Mouse (Mus musculus): Measurements from ENCODE around the gene Fam155a.
A peak's percentile ranks its signal among the peaks of the same experiment; 100 is the strongest.
"Not testable (repeated sequence)": the region's sequence is repeated elsewhere in the genome, so short reads cannot be mapped to it uniquely, and the experiment has no call there.

Gene Fam155a

DNA sequence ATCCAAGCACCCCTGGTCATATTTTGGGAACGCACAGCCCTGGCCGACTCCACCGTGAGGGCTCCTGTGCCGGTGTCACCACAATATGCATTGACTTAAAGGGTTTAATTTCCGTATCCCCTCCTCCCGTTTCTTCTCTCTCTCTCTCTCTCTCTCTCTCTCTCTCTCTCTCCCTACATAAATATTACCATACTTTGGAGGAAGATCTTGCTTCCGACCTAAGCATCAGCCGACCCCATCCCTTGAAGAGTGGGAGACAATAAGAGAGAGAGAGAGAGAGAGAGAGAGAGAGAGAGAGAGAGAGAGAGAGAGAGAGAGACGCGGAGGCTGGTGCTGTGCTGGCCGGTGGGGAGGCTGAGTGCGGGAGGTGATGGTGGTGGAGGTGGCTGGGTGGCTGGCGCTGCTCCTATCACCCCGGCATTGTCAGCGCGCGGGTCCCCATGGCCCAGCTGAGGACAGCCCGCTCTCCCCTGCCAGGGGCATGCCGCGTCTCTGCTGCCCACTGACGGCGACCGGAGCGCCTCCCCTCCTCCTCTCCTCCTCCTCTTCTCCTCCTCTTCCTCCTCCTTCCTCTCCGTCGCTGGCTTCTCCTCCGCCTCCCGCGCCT, at the start of gene Fam155a:
Gene Fam155a (minus strand): TSS at position 163 of the 607 bp plus-strand sequence.
- DNase-seq = no peak

DNA sequence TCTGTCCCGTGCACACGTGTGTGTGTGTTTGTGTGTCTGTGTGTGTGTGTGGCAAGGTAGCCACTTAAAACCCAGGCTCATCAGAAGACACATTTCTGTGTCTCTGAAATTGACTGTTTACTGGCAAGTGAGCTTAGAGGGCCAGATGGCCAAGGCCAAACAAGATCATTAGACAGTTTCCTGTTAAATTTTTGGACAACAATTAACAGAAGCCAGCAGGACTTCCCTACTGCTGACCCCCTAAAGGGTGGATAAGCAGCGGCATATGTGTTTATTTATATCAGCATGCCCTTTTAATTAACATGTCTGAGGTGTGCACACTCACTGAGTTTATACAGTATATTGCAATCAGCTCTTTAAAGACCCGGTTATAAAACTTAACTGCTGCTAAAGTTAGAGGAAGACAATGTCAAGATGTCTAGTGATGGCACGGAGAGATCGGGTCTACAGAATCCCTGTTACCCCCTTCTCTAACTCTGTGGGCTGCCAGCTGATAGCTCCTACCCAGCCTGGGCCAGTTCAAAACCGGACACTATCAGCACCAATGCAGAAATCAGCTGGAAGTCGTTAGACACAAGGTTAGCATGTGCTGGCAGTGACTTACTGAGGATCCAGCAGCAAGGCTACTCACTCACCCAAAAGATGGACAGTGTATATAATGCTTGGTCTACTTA, 42.4 kb upstream of the Fam155a start:
- no peak for DNase-seq

DNA sequence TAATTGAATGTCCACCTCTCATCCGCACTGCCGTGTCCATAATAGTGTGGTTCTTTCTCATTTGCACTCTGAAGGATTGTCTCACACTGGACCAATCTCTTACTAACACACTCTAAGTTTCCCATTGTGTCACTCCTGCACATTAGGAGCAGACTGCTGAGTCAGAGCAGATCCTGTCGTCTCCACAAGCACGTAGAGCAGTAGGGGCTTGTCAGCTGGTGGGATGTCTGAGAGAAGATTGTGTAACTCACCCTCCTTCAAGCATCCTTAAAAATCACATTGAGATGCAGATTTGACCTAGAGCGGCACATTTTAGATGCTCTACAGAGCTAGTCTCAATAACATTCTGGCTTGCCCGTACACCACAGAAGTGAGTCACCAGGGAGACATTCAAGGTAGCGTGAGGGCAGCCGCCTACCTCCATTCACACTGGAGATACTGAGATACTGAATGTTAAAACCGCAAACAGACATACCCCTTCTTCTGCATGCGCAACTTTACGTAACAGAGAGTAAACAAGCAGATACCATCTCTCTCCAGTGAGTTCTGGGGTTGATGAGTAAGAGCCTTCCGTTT, 40.1 kb upstream of the Fam155a start:
- DNase-seq = no peak

DNA sequence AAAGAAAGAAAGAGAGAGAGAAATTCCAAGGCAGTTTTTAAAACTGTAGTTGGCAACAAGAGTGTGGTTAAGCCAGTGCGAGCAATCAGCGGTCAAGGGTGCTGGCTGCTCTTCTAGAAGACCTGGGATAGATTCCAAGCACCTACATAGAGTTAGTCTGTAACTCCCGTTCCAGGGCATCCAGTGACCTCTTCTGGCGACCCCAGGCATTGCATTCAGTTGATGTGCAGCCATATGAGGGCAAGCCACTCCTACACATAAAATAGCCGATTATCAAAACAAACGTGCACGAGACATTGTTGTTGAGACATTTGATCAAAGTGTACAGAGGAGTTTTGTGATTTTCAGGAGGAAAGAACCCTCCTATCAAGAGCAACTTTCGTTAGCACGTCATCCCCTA, 37.6 kb upstream of the Fam155a start:
- DNase-seq = peak; percentile 9

DNA sequence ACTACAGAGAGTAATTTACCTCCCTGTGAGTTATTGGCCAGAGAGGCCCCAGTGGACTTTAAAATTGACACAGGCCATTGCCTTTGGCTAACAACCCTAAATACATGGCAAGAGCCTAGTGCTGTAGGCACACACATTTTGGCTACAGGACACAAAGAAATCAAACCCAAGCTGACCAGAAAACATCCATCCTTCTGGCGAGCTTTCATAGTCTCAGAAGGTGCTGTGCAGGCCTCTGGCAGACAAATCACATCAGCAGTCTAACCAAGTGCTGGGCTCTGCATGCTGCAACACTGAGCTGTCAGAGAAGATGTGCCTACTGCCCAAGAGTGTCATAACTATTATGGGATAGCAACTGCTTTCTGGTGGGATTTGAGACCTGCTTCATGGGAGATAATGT, 34.7 kb upstream of the Fam155a start:
- no peak for DNase-seq

DNA sequence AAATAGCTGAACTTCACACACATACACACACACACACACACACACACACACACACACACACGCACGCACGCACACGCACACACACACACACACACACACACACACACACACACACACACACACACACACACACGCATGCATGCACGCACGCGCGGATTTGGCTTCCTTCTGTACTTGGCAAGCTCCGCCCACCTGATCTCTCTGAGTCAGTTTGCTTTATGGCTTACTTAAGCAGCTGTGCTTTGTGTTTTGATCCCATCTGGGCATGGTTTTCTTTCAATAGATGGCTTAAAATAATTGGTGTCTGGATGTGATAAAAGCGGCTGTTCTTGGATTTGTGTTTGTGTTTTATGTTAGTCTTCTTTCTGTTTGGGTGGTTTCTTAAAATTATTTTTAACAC, 29.4 kb upstream of the Fam155a start:
- not testable (repeated sequence) for DNase-seq

DNA sequence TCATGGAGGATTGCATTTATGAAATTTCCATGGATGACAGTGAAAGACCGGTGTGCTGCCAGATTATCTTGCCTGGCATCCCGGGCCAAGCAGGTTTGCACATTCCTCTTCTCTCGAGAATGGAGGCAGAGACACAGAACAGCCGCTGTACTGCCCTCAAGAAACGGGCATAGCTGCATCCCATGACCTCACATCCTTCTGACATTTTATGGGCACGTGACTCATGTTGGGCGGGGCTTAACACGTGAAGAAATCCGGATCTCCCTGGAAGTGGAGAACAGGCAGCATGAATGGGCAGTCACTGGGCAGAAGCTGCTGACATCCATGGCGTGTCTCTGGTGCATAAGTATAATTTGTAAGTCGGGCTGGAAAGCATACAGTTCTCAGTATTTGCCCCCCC, 29.0 kb upstream of the Fam155a start:
- DNase-seq = no peak

DNA sequence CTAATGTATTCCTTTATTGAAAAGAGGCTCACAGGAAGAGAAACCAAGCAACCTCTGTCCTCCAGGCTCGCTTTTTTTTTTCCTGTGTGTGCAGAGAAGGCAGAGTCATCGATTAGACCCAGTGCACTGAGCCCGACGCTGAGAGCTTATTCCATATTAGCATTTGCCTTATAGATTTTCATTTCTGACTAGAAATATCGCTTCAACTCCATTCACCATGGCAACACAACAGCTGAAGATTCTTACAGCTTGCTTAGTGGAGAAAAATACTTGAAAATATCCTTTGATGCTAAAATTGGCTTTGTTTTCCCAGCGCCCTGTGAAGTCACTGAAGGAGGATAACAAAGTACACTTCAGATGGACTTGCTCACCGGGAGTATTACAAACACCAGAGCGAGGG, 26.6 kb upstream of the Fam155a start:
- no peak for DNase-seq

DNA sequence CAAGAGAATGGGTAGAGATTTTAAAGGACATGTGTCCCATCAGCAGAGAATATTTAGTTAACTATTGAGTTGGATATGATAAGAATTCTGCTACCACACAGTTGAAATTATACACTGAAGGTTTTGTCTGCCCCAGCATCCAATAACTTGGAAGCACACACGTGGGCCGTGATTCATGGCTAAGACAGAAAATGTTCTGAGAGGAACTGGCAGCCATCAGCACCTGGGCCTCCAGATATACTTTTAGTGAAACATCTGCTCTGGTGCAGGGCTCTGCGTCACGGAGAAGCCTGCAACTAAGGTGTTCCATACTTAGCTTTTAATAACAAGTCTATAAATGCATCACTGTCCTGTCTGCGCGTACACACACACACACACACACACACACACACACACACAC, 24.8 kb upstream of the Fam155a start:
- DNase-seq = no peak

DNA sequence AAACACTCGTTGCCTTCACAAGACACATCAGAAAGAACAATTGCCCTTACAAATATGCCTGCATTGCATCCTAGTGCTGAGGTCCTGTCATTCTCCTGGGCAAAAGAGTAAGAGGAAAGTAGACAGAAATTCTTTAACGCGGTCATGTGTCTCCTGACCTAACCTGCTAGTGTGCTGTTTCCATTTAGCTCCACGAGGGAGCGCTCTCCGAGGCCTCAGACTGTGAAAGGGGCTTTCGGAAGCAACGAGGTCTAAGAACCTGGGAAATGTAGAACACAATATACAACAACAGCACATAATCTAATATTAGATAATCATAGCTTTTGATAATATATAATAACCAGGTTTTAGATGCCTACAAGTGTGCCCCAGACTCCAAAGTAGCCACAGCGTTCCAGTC, 22.4 kb upstream of the Fam155a start:
- no peak for DNase-seq

DNA sequence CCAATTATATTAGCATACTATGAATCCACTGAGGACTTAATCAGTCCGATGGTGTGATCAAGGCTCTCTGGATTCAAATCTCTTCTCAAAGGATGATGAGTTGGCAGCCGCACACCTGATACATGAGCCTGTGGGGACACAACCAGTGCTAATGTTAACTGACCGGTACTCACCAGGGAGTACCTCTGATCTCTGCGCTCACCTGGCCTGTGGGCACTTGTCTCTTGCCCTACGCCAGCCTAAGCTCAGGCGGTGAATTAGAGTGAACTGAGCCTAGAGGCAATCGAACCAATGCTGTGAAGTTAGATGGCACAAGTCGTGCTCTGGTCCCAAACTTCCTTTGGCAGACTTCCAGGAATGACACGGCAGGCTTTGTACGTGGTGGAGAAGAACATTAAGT, 9.4 kb upstream of the Fam155a start:
- DNase-seq = no peak

DNA sequence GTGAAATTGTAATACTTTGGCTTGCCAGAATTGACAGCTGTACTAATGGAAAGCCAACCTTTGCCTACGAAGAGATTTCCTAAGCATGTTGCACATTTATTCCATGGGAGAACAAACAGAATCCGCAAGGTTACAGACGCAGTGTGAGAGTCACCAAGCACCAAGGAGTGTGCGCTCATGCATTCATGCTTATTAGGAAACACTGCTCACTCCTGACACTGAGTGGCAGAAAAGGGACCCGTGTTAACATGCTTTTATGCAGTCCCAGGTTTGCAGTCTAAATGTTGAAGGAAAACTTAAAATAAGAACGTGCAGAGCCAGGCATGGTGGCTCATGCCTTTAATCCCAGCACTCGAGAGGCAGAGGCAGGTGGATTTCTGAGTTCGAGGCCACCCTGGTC, 7.2 kb upstream of the Fam155a start:
- DNase-seq = no peak

DNA sequence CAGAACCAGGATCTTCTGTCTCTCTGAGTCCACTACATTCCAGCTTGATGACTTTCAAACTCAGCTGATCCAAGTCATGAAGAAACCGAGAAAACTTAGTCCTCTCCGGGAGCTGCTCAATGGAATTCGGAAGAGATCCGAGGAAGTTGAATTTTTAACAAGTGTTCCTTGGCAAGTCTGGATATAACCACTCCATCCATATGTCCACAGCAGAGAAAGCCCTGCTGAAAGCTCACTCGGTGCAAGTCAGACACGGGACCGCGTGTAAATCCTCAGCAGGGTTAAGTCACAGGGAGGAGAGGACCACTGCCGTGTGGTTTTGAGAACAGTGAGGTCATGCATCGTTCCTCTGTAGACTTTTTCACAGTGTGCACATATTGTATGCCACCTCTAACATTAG, 5.9 kb upstream of the Fam155a start:
- DNase-seq = no peak

DNA sequence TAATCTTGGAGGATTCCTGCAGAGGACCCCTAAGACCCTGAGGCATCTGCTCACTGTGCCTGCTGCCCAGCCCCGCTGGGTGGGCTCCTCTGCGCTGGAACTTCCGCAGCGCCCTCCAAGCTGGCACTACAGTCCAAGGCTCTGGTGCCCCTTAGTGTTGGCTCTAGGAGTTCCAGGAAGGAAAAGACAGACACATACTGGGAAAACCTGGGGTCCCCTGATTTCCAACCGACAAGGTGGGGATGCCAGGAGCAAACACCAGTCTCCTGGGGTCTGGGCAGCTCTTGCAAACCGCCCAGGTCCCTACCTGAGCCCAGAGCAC, 1.5 kb upstream of the Fam155a start:
- no peak for DNase-seq

DNA sequence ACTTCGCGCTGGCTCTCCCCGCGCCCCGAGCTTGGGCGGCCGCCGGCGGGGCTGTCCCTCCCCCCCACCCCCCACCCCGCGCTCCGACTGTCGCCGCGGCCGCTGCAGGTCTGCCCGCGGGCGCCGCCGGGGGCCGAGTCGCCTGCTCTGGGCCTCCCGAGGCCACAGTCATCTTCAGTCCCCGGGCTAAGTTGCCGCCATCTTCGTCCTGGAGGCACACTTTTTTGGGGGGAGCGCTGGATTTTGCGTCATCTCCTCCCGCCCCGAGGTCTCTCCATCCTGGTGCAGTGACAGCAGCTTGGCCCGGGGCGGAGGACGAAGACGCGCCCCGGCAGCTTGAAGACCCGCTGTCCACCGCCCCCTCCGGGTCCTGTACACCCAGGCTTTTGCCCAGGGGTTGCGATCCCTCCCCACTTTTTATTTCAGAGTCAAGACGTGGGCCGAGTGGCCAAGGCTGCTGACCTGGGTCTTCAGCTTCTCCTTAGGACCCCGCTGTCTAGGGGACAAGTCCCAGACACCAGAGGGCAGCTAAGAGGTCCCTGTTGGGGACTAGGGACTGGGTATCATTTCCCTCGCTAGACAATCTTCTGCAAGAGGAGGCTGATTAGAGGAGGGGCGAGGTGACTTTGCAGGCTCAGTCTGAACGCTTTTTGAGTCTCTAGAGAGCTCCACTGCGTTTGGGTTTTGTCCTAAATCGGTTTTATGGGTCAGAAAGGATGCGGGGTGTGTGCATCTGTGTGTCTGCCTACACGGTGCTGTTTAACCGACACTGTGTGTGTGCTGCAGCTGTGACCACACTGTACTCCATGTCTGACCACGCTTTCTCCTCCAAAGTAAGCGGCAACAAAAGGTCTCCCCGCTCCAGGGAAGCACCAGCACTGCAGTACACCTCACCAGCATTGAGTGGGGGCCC, 901 bp upstream of the Fam155a start:
- no peak for DNase-seq

DNA sequence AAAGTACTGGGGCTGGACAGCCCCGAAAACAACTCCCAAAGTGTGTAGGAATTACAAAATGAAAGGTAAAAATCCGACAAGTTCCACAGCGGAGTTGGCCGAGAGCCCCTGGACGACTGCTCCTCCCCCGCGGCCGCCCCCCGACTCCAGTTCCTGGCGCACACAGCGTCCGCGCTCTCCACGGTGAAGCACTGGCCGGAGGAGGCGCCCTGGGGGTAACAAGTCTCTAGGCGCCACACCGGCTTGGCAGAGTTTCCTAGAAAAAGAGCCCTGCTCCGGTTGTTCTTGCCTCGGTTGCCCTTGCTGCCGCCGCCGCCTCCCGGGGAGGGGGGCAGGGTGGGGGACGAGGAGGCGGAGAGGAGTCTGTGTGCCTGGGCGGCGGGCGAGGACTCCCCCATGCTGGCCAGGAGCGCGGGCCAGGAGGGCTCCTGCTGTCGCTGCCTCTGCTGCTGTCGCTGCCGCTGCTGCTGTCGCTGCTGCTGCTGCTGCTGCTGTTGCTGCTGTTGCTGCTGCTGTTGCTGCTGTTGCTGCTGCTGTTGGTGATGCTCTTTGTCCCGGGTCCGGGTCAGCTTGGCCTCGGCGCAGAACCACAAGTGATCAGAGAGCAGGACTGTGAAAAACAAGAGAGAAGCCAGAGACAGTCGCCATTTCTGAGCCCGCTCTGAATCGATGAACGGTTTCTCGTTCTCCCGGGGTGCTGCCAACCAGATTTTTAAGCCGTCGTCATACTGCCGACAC, 531 bp downstream of the Fam155a start:
- DNase-seq = no peak

DNA sequence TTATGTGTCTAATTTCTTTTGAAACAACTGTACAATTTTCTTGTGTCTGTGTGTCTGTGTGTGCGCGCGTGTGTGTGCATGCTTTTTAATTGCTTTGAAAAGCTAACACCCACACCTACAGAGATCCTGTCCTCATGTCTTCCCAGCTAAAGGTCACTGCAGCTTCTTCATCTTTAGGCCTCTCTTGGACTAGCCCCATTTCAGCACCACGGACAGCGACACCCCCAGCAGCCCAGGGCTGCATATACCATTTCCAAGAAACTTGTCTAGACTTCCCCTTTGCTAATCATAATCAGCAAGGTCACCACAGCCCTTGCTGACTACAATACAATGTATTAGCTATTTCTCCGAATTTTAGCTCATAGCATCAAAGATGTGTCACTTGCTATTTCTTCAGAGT, 1.9 kb downstream of the Fam155a start:
- peak; percentile 33 for DNase-seq

DNA sequence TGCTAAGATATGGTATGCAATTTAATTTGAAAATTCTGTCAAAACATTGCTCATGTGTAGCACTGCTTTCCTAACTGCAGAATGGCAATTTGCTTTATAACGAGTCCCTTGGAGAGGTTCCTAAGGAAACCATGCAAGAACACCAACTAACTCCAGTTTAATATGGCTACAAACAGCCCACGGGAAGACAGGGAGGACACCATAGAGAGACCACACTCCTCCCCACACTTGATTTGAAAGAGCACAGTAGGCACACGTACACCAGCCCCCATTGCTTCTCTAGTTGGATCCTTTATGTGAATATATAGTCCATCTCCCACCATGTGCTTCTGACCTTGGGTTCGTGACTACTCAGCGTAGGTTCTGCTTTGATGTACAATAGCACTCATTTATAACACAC, 35.8 kb downstream of the Fam155a start:
- no peak for DNase-seq

DNA sequence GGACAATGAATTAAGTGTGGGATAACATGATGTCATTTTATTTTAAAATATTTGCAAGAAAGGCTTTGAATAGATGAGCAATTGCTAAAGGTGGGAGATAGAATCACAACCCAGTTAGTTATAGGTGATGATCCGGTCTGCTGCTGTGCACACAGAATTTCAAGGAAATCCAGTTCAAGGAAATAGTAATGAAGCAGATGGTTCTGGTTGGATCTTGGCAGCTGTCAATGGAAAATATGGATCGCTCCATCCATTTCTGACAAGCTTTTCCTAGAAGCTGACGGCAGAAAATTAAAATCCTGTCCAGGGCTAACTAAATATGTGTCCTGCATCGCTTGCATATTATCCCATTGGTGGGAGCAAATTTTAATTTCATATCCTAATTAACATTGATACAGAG, 61.2 kb downstream of the Fam155a start:
- no peak for DNase-seq

DNA sequence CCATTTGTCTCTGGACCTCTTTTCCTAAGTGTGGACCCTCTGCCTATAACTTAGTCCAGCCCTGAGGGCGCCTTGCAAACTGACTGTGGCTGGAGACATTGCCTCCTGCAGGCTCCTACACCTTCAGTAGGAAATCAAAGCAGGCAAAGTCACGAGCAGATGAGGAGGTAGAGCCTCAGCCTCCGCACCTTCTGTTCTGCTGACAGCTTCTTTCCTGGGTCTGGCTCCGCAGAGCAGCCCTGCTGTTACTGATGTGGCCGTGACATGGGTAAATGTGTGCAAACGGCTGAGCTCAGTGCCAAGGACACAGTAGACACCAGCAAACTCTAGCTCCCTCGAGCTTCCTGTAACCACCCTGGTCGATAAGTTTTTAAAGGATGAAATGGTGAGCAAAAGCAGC, 63.5 kb downstream of the Fam155a start:
- DNase-seq = no peak

DNA sequence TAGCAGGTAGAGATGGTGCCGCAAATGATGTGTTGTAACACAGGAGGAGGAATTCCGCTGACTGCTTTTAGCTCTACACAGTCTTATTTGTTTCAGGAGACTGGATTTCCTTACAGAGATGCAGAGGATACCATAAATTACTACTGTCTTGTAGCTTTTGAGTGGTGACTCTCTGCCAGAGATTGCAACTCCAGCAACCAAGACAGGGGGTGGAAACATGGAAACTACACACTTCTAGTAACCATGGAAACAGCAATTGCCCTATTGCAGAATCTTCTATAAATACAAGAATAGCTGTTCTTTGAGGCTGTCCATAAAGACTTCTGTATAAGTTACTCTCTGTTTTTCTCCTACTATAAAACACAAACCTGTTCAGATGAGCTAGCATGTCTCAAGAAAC, 76.2 kb downstream of the Fam155a start:
- no peak for DNase-seq

DNA sequence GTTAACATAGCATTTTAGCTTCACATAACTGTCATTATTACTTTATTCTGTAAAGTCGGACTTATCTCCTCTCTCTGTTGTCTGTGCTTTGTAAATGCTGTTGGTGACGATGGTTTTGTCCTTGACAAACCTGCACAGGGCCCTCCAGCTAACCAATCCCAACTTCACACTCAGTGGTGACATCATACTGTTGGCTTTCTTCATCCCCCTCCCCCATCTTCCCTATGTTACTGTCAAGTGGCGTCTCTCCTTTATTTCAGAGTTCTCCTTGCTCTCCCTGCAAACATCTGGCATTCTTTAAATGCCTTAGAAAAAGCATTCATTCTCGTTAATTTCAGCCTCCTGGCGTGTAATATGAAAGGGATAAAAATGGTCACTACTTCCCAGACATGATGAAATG, 78.6 kb downstream of the Fam155a start:
- DNase-seq = no peak

DNA sequence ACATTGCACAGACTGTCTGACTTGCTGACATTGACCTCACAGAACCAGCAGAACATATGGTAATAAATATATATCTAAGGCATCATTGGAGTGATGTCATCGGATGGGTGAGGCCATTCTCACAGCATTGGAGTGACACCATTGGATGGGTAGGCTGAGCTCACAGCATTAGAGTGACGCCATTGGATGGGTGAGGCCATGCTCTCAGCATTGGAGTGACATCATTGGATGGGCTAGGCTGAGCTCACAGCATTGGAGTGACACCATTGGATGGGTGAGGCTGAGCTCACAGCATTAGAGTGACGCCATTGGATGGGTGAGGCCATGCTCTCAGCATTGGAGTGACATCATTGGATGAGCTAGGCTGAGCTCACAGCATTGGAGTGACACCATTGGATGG, 110.9 kb downstream of the Fam155a start:
- not testable (repeated sequence) for DNase-seq
